Mouse (Mus musculus): ENCODE data around the gene Reln. TPM values are rescaled to one million over a fixed set of nuclear protein-coding genes. Genes with fewer than 3 reads are reported as not detected.
A peak's percentile ranks its signal among the peaks of the same experiment; 100 is the strongest.

Reln gene
- polyA plus RNA-seq, 1 experiment = 0.61 TPM

GRCm38 (mm10) chr5:22330802-22331201 lies 13.7 kb downstream of the Reln start:
- H3K4me3 ChIP-seq (ENCODE audit: control insufficient read depth, insufficient read depth, low read length) = no peak overlapping the region
- H3K4me1 ChIP-seq (replicated peaks; ENCODE audit: control insufficient read depth, insufficient read depth, low read length) = no peaks in the 10 kb centered on the region
- no peak for DNase-seq
- 76% methylated on average over 5 of the region's 5 CpGs for WGBS
- no peak overlapping the region for H3K27ac ChIP-seq (ENCODE audit: control insufficient read depth, insufficient read depth, low read length)
- no peaks in the 10 kb centered on the region for H3K36me3 ChIP-seq (ENCODE audit: control insufficient read depth, insufficient read depth, low read length)
- no peaks in the 10 kb centered on the region for H3K27me3 ChIP-seq (ENCODE audit: control insufficient read depth, insufficient read depth, low read length)
- TF ChIP-seq POLR2A (IDR thresholded peaks at IDR 0.05; ENCODE audit: control insufficient read depth, extremely low read depth, insufficient read depth, low read length, poor library complexity) (no peak), CTCF (IDR thresholded peaks at IDR 0.05; ENCODE audit: borderline replicate concordance, control insufficient read depth, extremely low read depth, insufficient read depth, low read length, poor library complexity) (no peak)

GRCm38 (mm10) chr5:22328431-22329359 lies 15.8 kb downstream of the Reln start:
- TF ChIP-seq CTCF (IDR thresholded peaks at IDR 0.05; ENCODE audit: borderline replicate concordance, control insufficient read depth, extremely low read depth, insufficient read depth, low read length, poor library complexity) (no peak), POLR2A (IDR thresholded peaks at IDR 0.05; ENCODE audit: control insufficient read depth, extremely low read depth, insufficient read depth, low read length, poor library complexity) (no peak)

DNA sequence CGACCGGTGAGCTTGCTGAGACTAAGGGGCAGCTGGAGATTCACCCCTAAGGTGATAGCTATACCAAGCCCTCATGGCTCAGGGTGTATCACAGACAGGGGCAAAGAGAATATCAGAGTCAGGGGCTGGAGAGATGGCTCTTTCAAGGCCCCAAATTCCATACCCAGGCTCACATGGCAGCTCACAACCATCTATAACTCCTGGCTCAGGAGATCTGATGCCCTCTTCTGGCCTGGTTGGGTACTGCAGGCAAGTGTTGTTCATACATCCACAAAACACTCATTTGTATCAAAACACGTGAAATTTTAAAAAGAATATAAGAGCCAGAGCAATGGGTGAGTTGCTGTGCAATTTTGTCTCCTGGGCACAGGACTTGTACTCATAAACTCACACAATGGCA lies 17.3 kb downstream of the Reln start:
- H3K36me3 ChIP-seq (ENCODE audit: control insufficient read depth, insufficient read depth, low read length) = no peaks in the 10 kb centered on the region
- peak; percentile 13 for DNase-seq
- no peaks in the 10 kb centered on the region for H3K4me1 ChIP-seq (replicated peaks; ENCODE audit: control insufficient read depth, insufficient read depth, low read length)
- TF ChIP-seq CTCF (IDR thresholded peaks at IDR 0.05; ENCODE audit: borderline replicate concordance, control insufficient read depth, extremely low read depth, insufficient read depth, low read length, poor library complexity) = no peak
- no peak for TF ChIP-seq POLR2A (IDR thresholded peaks at IDR 0.05; ENCODE audit: control insufficient read depth, extremely low read depth, insufficient read depth, low read length, poor library complexity)
- H3K4me3 ChIP-seq (ENCODE audit: control insufficient read depth, insufficient read depth, low read length) = no peak overlapping the region
- 82% methylated on average over 3 of the region's 3 CpGs for WGBS
- no peaks in the 10 kb centered on the region for H3K27me3 ChIP-seq (ENCODE audit: control insufficient read depth, insufficient read depth, low read length)
- no peak overlapping the region for H3K27ac ChIP-seq (ENCODE audit: control insufficient read depth, insufficient read depth, low read length)

More at GRCm38 (mm10) chr5:22328431-22329359, 15.8 kb downstream of the Reln start:
- Histone ChIP-seq H3K27ac (ENCODE audit: control insufficient read depth, insufficient read depth, low read length) (no peak overlapping the region), H3K4me3 (ENCODE audit: control insufficient read depth, insufficient read depth, low read length) (no peak overlapping the region), H3K4me1 (replicated peaks; ENCODE audit: control insufficient read depth, insufficient read depth, low read length) (no peaks in the 10 kb centered on the region), H3K36me3 (ENCODE audit: control insufficient read depth, insufficient read depth, low read length) (no peaks in the 10 kb centered on the region), H3K27me3 (ENCODE audit: control insufficient read depth, insufficient read depth, low read length) (no peaks in the 10 kb centered on the region)
- WGBS = 83% methylated on average over 8 of the region's 8 CpGs
- no peak for DNase-seq

DNA sequence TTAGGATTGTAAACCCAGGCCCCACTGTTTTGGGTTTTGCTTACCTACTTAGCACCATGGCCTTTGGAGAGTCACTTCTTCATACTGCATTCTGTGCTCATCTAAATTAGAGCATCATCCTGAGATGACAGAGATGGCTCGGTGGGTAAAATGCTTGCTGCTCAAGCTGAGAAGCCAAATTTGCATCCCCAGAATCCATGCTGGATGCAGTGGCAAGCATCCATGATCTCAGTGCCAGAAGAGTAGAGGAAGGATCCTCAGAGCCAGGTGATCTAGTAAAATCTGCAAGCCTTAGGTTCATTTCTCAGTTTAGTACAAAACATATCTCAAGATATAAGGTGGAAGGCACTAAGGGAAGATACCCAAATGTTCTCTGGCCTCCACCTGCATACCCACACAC lies 20.7 kb downstream of the Reln start:
- Histone ChIP-seq H3K27me3 (ENCODE audit: control insufficient read depth, insufficient read depth, low read length) (no peaks in the 10 kb centered on the region), H3K4me1 (replicated peaks; ENCODE audit: control insufficient read depth, insufficient read depth, low read length) (no peaks in the 10 kb centered on the region), H3K27ac (ENCODE audit: control insufficient read depth, insufficient read depth, low read length) (no peak overlapping the region), H3K4me3 (ENCODE audit: control insufficient read depth, insufficient read depth, low read length) (no peak overlapping the region), H3K36me3 (ENCODE audit: control insufficient read depth, insufficient read depth, low read length) (no peaks in the 10 kb centered on the region)
- no peak for TF ChIP-seq CTCF (IDR thresholded peaks at IDR 0.05; ENCODE audit: borderline replicate concordance, control insufficient read depth, extremely low read depth, insufficient read depth, low read length, poor library complexity)
- DNase-seq = no peak
- 86% methylated on average over 1 of the region's 1 CpGs for WGBS

- WGBS = 82% methylated on average over 1 of the region's 1 CpGs
- H3K4me3 ChIP-seq (ENCODE audit: control insufficient read depth, insufficient read depth, low read length) = no peak overlapping the region
- DNase-seq = no peak
- TF ChIP-seq CTCF (IDR thresholded peaks at IDR 0.05; ENCODE audit: borderline replicate concordance, control insufficient read depth, extremely low read depth, insufficient read depth, low read length, poor library complexity) (no peak), POLR2A (IDR thresholded peaks at IDR 0.05; ENCODE audit: control insufficient read depth, extremely low read depth, insufficient read depth, low read length, poor library complexity) (no peak)
- no peaks in the 10 kb centered on the region for H3K36me3 ChIP-seq (ENCODE audit: control insufficient read depth, insufficient read depth, low read length)
- no peaks in the 10 kb centered on the region for H3K4me1 ChIP-seq (replicated peaks; ENCODE audit: control insufficient read depth, insufficient read depth, low read length)
- H3K27ac ChIP-seq (ENCODE audit: control insufficient read depth, insufficient read depth, low read length) = no peak overlapping the region
- H3K27me3 ChIP-seq (ENCODE audit: control insufficient read depth, insufficient read depth, low read length) = no peaks in the 10 kb centered on the region
Measured at GRCm38 (mm10) chr5:22317807-22318206, 26.7 kb downstream of the Reln start.

- WGBS = 95% methylated on average over 7 of the region's 7 CpGs
- DNase-seq = no peak
- H3K4me1 ChIP-seq (replicated peaks; ENCODE audit: control insufficient read depth, insufficient read depth, low read length) = no peaks in the 10 kb centered on the region
- no peak overlapping the region for H3K4me3 ChIP-seq (ENCODE audit: control insufficient read depth, insufficient read depth, low read length)
- H3K36me3 ChIP-seq (ENCODE audit: control insufficient read depth, insufficient read depth, low read length) = no peaks in the 10 kb centered on the region
- TF ChIP-seq CTCF (IDR thresholded peaks at IDR 0.05; ENCODE audit: borderline replicate concordance, control insufficient read depth, extremely low read depth, insufficient read depth, low read length, poor library complexity) (no peak), POLR2A (IDR thresholded peaks at IDR 0.05; ENCODE audit: control insufficient read depth, extremely low read depth, insufficient read depth, low read length, poor library complexity) (no peak)
- H3K27ac ChIP-seq (ENCODE audit: control insufficient read depth, insufficient read depth, low read length) = no peak overlapping the region
- no peaks in the 10 kb centered on the region for H3K27me3 ChIP-seq (ENCODE audit: control insufficient read depth, insufficient read depth, low read length)
Measured at GRCm38 (mm10) chr5:22316471-22316870, 28.0 kb downstream of the Reln start.

All from thymus, adult 2 months (tissue).